Mouse (Mus musculus): ENCODE data around the gene Gm10775. TPM values are rescaled to one million over a fixed set of nuclear protein-coding genes. Genes with fewer than 3 reads are reported as not detected.

Gm10775 gene
- polyA plus RNA-seq, 1 experiment, result not detected

DNA sequence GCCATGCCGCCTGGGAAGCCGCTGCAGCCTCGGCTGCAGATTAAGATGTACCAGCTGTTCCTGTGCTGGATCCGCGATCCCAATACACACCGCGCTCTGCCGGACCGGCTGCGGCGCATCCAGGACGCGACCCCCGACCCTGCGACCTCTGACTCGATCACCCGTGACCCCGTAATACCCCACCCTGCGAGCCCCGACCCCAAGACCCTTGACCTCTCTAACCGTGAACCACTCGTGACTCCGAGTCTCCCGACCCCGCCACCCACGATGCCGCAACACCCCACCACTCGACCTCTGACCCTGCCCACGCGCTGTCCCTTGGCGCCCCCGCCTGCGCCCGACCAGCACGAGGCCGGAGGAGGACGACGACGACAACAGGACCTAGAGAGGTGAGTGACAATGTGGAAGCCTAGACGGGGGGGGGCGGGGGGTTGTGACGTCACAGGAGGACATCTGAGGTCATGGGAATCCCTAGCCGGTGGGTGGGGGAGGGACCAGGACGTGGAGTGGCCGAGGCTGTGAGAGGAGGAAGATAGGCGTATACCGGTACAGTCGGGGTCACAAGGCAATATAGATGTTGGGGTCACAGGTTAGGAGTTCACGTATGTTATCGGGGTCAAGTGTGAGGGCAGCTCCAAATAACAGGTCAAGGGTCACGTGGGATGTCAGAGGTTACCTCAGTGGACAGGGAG, 17.6 kb upstream of the Gm10775 start:
- peak; percentile 21 to 36 for DNase-seq (ENCODE audit: low read depth in 1 of 2, low spot score in 2 of 2)
- H3K27me3 ChIP-seq (ENCODE audit: control insufficient read depth, insufficient read depth, low read length), result no peaks in the 10 kb centered on the region
- peak overlapping the region; percentile 89 for H3K4me3 ChIP-seq (ENCODE audit: extremely low read depth, insufficient read depth, insufficient read length)
- TF ChIP-seq POLR2A (IDR thresholded peaks at IDR 0.05; ENCODE audit: low read depth, low read length), result no peak
- TF ChIP-seq CTCF (IDR thresholded peaks at IDR 0.05; ENCODE audit: extremely low read depth, insufficient read depth, insufficient read length, insufficient replicate concordance), result no peak
- peak overlapping the region; percentile 88 for H3K27ac ChIP-seq (ENCODE audit: insufficient read depth, low read length)
- WGBS, result 4% methylated on average over 51 of the region's 51 CpGs
- H3K4me1 ChIP-seq (ENCODE audit: control insufficient read depth, insufficient read depth, insufficient read length), result peaks cover 9% of the 10 kb centered on the region
- no peaks in the 10 kb centered on the region for H3K36me3 ChIP-seq (ENCODE audit: control insufficient read depth, insufficient read depth, low read length)

DNA sequence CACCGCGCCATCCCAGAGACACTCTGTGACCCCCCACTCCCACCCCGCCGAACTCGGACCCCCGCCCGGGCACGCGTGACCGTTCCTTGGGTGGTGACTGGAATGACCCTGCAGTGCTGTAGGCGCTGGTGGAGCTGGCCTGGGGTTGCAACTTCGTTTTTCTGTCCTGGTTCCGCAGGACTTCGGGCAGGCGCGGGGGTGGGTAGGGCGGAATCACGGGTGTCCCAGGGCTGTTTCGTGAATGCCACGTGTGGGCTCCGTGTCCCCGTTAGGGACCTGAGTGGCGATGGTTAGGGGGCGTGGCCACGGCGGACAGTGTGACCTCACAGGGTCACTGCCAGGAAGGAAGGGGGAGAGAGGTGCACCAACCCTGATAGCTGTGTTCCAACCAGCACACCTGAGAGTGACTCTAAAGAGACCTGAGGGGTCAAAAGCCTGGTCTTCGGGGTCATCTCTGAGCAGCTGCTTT, 17.0 kb upstream of the Gm10775 start:
- H3K27me3 ChIP-seq (ENCODE audit: control insufficient read depth, insufficient read depth, low read length), result no peaks in the 10 kb centered on the region
- H3K27ac ChIP-seq (ENCODE audit: insufficient read depth, low read length), result no peak overlapping the region
- peaks cover 9% of the 10 kb centered on the region for H3K4me1 ChIP-seq (ENCODE audit: control insufficient read depth, insufficient read depth, insufficient read length)
- TF ChIP-seq POLR2A (IDR thresholded peaks at IDR 0.05; ENCODE audit: low read depth, low read length) (no peak), CTCF (IDR thresholded peaks at IDR 0.05; ENCODE audit: extremely low read depth, insufficient read depth, insufficient read length, insufficient replicate concordance) (no peak)
- 48% methylated on average over 27 of the region's 27 CpGs for whole genome bisulfite sequencing
- peak in 1 of 2 experiments; percentile 16 for DNase-seq (ENCODE audit: low read depth in 1 of 2, low spot score in 2 of 2)
- peak overlapping the region; percentile 89; the same call in 1 of the 2 replicates for H3K4me3 ChIP-seq (ENCODE audit: extremely low read depth, insufficient read depth, insufficient read length)
- no peaks in the 10 kb centered on the region for H3K36me3 ChIP-seq (ENCODE audit: control insufficient read depth, insufficient read depth, low read length)

DNA sequence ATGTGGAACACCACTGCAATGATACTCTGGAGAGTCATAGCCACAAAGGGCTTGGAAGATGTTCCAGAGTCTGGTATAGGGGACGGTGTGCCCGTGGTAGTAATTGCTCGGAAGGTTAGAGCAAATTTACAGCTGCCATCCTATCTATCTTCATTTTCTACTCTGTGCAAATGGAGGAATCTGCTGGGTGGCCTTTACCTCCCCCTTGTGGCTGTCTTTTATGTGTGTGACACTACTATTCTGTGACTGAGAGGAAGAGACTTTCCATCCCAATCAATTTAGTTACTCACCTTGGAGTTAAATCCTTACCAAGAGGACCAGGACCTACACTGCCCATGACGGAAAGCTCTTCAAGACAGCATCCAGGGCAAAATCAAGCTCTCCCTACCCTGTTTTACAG, 16.1 kb upstream of the Gm10775 start:
- Histone ChIP-seq H3K36me3 (ENCODE audit: control insufficient read depth, insufficient read depth, low read length) (no peaks in the 10 kb centered on the region), H3K27me3 (ENCODE audit: control insufficient read depth, insufficient read depth, low read length) (no peaks in the 10 kb centered on the region), H3K27ac (ENCODE audit: insufficient read depth, low read length) (no peak overlapping the region), H3K4me3 (ENCODE audit: extremely low read depth, insufficient read depth, insufficient read length) (no peak overlapping the region), H3K4me1 (ENCODE audit: control insufficient read depth, insufficient read depth, insufficient read length) (peaks cover 9% of the 10 kb centered on the region)
- WGBS, result 89% methylated on average over 4 of the region's 4 CpGs
- no peak for TF ChIP-seq CTCF (IDR thresholded peaks at IDR 0.05; ENCODE audit: extremely low read depth, insufficient read depth, insufficient read length, insufficient replicate concordance)
- TF ChIP-seq POLR2A (IDR thresholded peaks at IDR 0.05; ENCODE audit: low read depth, low read length), result no peak
- DNase-seq (ENCODE audit: low read depth in 1 of 2, low spot score in 2 of 2), result peak; percentile 9 to 15

DNA sequence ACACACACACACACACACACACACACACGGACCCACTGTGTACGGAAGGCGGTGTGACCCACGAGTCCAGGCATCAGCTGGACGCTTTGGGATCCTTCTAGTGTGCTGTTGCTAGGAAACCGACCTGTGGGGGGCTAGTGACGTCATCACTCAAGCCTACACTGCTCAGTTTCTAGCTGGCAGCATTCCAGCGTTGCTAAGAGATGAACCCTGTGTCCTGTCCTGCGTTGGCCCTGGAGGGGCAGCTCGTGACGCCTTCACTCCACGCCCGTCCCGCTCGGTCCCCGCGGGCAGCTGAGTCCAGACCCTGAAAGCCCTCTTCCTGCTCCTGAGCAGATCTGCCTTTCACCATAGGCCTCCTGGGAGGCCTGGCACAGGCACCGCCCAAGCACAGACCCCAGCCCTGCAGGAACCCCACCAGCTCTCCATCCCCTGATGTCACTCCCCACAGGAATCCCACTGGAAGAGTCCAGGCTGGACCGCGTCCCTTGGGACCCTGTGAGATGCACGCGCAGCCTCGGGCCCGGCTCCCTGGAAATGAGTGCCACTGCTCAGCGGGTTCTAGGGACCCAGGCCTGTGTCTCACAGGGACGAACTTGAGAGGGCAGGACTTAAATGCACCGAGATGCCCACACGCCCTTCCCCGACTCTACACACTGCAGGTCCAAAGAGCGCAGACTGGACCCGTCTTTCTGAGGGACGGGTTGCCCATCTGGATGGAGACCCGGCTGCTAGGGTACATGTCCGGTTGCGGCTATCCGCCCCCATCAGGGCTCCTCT, 974 bp upstream of the Gm10775 start:
- Histone ChIP-seq H3K4me1 (ENCODE audit: control insufficient read depth, insufficient read depth, insufficient read length) (no peaks in the 10 kb centered on the region), H3K4me3 (ENCODE audit: extremely low read depth, insufficient read depth, insufficient read length) (no peak overlapping the region), H3K36me3 (ENCODE audit: control insufficient read depth, insufficient read depth, low read length) (peaks cover 6% of the 10 kb centered on the region; the same call in 1 of the 2 replicates), H3K27me3 (ENCODE audit: control insufficient read depth, insufficient read depth, low read length) (0 out of 2 replicates have a peak, but pooled peaks cover 1% of the 10 kb centered on the region), H3K27ac (ENCODE audit: insufficient read depth, low read length) (no peak overlapping the region)
- 48% methylated on average over 36 of the region's 36 CpGs for WGBS
- DNase-seq (ENCODE audit: low read depth in 1 of 2, low spot score in 2 of 2), result no peak
- TF ChIP-seq POLR2A (IDR thresholded peaks at IDR 0.05; ENCODE audit: low read depth, low read length) (no peak), CTCF (IDR thresholded peaks at IDR 0.05; ENCODE audit: extremely low read depth, insufficient read depth, insufficient read length, insufficient replicate concordance) (no peak)

DNA sequence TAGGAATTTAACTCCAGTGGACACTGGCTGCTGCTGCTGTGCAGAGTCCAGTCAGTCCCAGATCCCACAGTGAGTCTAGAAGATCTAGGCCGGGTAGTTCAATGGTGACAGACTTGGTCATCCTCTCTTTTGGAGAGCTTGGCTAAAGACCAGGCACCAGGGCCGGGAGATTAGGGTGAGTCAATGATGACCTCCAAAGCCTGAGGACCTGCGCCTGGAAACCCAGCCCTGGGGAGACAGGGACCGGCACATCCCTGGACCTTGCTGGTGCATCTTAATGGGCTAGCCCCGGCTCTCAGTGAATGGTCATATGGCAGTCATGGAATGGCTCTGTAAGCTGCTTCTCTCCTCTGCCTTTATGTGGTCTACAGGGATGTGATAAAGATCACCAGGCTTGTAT, 2.7 kb downstream of the Gm10775 start:
- H3K36me3 ChIP-seq (ENCODE audit: control insufficient read depth, insufficient read depth, low read length), result peaks cover 8% of the 10 kb centered on the region; the same call in 1 of the 2 replicates
- TF ChIP-seq POLR2A (IDR thresholded peaks at IDR 0.05; ENCODE audit: low read depth, low read length) (no peak), CTCF (IDR thresholded peaks at IDR 0.05; ENCODE audit: extremely low read depth, insufficient read depth, insufficient read length, insufficient replicate concordance) (no peak)

DNA sequence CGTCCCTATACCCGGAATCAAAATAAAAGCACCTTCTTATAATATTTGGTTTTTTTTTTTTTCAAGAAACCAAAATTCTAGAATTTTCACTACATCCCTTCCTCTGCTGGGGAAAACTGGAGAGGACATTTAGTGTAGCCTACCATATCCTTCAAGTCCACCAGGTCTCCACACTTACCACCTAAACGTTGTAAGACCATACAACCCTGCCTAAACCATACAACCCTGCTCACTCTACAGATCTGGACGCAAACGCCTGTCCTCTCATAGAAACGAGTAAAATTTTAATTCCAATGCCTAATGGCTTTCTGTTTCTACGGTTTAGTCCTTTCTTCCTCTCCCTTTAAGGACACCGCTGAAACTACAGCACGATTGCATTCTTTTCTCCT, 18.6 kb downstream of the Gm10775 start:
- no peak for DNase-seq (ENCODE audit: low read depth in 1 of 2, low spot score in 2 of 2)
- H3K4me1 ChIP-seq (ENCODE audit: control insufficient read depth, insufficient read depth, insufficient read length), result no peaks in the 10 kb centered on the region
- TF ChIP-seq POLR2A (IDR thresholded peaks at IDR 0.05; ENCODE audit: low read depth, low read length), result no peak
- no peak for TF ChIP-seq CTCF (IDR thresholded peaks at IDR 0.05; ENCODE audit: extremely low read depth, insufficient read depth, insufficient read length, insufficient replicate concordance)
- peak overlapping the region; percentile 86 for H3K4me3 ChIP-seq (ENCODE audit: extremely low read depth, insufficient read depth, insufficient read length)
- H3K27ac ChIP-seq (ENCODE audit: insufficient read depth, low read length), result peak overlapping the region; percentile 95
- 6% methylated on average over 9 of the region's 9 CpGs for WGBS
- H3K36me3 ChIP-seq (ENCODE audit: control insufficient read depth, insufficient read depth, low read length), result no peaks in the 10 kb centered on the region
- H3K27me3 ChIP-seq (ENCODE audit: control insufficient read depth, insufficient read depth, low read length), result no peaks in the 10 kb centered on the region

More for the DNA sequence above, 2.7 kb downstream of the Gm10775 start:
- no peak for DNase-seq (ENCODE audit: low read depth in 1 of 2, low spot score in 2 of 2)
- 92% methylated on average over 5 of the region's 5 CpGs for WGBS
- Histone ChIP-seq H3K27ac (ENCODE audit: insufficient read depth, low read length) (no peak overlapping the region), H3K27me3 (ENCODE audit: control insufficient read depth, insufficient read depth, low read length) (0 out of 2 replicates have a peak, but pooled peaks cover 1% of the 10 kb centered on the region), H3K4me1 (ENCODE audit: control insufficient read depth, insufficient read depth, insufficient read length) (no peaks in the 10 kb centered on the region), H3K4me3 (ENCODE audit: extremely low read depth, insufficient read depth, insufficient read length) (no peak overlapping the region)
